Mouse (Mus musculus) adrenal gland (tissue): ENCODE measurements around the gene Fbxw8.

Experiments used
- intact Hi-C: fragments of 180-260 bp; cut with DNase I; formaldehyde crosslinking; loops from one replicate; pipeline ENCODE4 v1.15.1; 2025
- long read RNA-seq, 2 experiments: library from polyadenylated mRNA; unstranded; transcript quantifications; one replicate each; pipeline ENCODE4 v2.0.0; 2020; ENCODE audit warnings: borderline replicate concordance in 1 of 2; ENCODE audit not compliant: insufficient replicate concordance in 1 of 2

The Fbxw8 gene
- long read RNA-seq, experiment 1, partial matches to known transcripts, result 5 of 10 reads
- long read RNA-seq, experiment 1, other reads (novel, unspliced or antisense), result 5 of 10 reads
- long read RNA-seq, experiment 2, partial matches to known transcripts, result 2 of 5 reads
- long read RNA-seq, experiment 2, other reads (novel, unspliced or antisense), result 3 of 5 reads

GRCm38 (mm10) chr5:118154839-118155564, at the start of gene Fbxw8:
Fbxw8 (minus strand) TSS chr5:118155464.
- intact Hi-C loops, result loop anchor here (5.0 kb wide), 1 partner anchor 92 kb away; the partner anchor contains the start of genes 2410131K14Rik and Rnft2

GRCm38 (mm10) chr5:118204675-118205440, 49.6 kb upstream of the Fbxw8 start:
- intact Hi-C loops, result no loop called here

GRCm38 (mm10) chr5:118199670-118200069, 44.4 kb upstream of the Fbxw8 start:
- intact Hi-C loops, result no loop called here

DNA sequence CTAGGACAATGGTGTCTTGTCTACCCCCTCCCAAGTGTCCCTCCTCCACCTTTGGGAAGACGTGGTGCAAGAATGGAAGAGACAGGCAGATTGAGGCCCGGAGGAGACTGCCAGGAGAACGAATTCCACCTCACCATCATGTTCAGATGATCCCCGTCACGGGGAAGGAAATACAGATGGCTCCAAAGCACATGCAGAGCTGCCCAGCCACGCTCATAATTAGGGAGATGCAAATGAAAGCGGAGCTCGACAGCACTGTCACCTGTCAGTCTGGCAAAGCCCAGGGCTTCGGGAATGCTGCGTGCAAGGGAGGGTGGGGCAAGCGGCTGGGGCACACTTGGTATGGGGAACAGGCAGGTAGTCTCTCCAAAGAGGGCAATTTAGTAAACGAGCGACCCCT, 42.2 kb upstream of the Fbxw8 start:
- intact Hi-C loops, result no loop called here

GRCm38 (mm10) chr5:118192221-118192620, 37.0 kb upstream of the Fbxw8 start:
- intact Hi-C loops, result no loop called here

DNA sequence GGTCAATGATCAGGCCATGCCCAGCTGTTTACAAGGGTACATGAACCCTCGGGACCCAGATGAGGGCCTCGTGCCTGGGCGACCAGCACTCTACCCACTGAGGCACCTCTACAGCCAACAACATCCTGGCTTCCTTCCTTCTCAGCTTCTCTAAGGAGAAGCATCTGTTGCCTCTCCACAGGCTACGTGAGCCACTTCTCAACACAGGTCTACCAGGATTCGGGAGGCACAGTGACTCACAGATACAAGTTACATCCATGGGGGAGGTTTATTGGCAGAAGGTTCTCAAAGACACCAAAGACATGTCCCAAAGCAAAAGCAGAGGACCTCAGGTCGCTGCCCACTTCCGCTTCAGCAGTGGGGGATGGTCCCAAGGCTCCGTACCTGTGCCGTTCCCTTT, 35.2 kb upstream of the Fbxw8 start:
- intact Hi-C loops, result no loop called here

GRCm38 (mm10) chr5:118188356-118188755, 33.1 kb upstream of the Fbxw8 start:
- intact Hi-C loops, result no loop called here

DNA sequence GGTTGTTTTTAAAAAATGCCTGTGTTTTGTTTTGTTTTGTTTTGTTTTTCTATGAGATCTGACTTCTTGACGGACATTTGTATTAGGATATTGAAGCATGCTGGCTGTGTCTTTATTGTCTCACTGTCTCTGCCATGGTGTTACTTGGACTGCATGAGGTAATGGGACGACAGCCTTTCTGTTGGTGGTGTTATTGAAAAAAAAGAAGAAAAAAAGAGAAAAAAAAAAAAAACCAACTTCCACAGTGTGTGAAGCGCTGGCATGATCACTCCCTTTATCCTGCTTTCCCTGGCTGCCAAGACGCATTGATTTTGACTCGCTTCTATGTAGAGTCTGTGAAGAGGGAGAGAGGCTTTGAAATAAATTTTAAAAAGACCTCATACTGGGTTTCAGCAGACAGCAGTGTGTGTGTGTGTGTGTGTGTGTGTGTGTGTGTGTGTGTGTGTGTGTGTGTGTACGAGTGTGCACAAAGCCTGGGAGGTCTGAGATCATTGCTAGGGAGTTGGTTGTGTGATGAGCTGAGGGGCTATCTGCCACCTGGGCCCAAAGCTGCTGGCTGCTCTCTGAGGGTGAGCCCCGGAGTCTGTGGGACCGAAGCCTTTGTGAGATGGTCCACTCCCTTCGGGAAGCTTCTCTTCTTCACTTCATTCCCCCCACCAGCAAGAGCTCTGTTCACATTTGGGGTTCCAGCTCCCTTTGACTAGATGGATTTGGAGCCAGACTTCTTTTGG, 31.8 kb upstream of the Fbxw8 start:
- intact Hi-C loops, result no loop called here

DNA sequence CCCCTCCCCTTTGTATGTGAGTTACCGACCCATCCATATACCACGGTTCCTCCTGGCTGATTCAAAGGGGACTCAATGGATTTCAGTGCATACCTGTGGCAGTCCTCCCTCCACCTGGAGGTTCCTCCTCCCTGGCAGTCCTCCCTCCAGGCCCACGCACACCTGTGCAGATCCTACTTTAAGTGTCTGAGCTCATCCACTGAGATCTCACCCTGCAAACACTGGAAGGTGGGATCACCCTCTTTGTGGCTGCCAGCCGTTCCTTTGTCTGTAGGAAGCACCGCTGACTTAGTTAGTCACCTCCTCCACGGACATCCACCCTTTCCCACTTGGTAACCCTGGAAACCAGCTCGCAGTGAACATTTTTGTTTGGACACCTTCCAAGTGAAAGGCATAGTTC, 22.4 kb upstream of the Fbxw8 start:
- intact Hi-C loops, result no loop called here

DNA sequence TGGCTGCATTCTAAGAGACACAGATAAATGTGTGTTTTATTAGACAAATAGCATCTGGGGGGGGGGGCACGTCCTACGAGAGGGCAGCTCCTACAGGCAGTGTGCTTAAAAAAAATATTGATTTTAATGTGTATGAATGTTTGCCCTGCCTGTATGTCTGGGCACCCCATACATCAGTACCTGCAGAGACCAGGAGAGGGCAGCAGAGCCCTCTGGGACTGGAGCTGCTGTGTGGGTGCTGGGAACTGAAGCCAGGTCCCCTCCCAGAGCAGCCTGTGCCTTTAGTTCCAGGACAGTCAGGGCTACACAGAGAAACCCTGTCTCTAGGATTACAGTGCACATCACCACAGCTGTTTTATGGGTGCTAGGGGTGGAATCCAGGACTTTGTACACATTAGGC, 19.9 kb upstream of the Fbxw8 start:
- intact Hi-C loops, result no loop called here

GRCm38 (mm10) chr5:118174310-118175009, 19.2 kb upstream of the Fbxw8 start:
- intact Hi-C loops, result no loop called here

- intact Hi-C loops, result no loop called here
These were observed 16.9 kb upstream of the Fbxw8 start for GRCm38 (mm10) chr5:118172078-118172723.

DNA sequence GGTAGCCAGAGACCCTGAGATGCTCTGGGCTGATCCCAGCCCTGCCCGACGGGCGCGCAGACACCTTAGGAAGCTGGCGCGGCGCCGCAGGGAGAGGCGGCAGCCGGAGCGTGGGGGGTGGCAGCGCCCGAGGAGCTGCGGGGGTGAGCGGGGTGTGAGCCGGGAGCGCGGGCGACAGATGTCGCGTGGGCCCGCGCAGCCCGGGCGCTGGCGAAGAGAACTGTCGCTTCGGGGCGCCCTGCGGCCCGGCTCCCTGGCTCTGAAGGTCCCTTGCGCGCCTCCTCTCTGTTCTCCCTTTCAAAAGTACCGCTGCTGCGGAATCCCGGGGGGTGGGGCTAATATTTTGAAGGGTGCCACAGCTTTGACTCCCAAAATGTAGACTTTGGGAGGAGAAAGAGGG, 16.4 kb upstream of the Fbxw8 start:
- intact Hi-C loops, result no loop called here

DNA sequence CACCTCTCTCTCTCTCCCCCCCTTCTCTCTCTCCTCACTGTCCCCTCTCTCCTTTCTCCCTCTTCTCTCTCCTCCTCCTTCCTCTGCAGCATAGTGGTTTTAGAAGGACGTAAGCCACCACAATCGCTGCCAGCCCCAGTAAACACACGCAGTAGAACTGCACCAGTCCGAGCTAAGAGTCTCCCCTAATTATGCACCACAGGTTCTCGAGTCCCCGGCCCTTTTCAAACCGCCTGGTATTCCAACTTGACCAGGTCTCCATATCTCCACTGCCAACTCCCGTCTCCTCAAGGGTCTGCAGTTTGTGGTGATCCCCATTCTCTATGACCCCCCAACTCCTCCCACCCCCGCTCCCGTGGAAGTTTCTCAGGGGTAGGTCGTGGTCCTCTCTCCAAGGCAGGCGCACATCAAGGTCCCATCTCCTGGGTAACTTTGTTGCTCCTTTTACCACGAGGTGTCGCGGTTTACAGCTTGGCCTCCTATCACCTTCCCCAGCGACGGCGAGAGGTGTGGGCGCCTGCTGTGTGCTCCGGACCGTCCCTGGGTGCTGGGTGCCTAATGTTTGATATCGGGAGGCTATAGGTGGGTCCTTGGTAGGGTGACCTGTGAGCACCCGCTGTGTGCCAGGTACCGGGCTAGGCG, 15.7 kb upstream of the Fbxw8 start:
- intact Hi-C loops, result no loop called here

GRCm38 (mm10) chr5:118169222-118170221, 14.3 kb upstream of the Fbxw8 start:
- intact Hi-C loops, result no loop called here

DNA sequence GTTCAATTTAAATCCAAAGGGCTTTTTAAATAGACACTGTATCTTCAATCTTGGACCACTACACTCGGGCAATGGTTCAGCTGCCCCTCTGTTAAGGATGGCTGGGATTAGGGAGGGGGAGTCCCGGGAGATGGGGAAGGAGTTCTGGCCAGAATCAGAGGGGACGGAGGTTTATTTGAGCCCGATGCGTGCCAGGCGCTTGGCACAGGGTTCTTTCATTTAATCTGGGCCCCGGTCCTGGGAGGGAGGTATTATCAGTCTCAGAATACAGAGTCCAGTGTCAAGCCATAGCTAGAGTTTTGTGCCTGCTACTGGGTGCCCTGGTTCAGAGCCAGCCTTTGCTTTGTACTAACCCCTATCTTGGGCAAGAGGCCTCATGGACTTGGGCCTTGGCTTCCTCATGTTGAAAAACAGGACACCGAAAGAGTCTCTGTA, 12.3 kb upstream of the Fbxw8 start:
- intact Hi-C loops, result no loop called here

DNA sequence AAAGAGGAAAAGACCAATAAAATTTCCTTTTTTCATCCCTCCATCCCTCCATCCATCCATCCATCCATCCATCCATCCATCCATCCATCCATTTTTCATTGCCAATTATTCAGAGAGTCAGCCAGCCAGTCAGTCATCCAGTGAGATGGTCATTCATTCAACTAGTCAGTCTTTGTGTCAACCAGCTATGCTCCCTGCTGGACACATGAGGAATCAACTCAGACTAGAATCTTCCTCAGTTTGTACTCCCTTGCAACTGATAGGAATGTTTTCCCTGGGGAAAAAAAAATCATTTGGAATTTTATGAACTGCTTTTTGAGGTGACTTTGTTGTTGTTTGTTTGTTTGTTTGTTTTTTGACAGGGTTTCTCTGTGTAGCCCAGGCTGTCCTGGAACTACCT, 10.2 kb upstream of the Fbxw8 start:
- intact Hi-C loops, result no loop called here

- intact Hi-C loops, result no loop called here
These were observed 9.3 kb upstream of the Fbxw8 start, which contains the start of gene Hrk for GRCm38 (mm10) chr5:118164581-118164980. Hrk (plus strand) TSS chr5:118164648.

DNA sequence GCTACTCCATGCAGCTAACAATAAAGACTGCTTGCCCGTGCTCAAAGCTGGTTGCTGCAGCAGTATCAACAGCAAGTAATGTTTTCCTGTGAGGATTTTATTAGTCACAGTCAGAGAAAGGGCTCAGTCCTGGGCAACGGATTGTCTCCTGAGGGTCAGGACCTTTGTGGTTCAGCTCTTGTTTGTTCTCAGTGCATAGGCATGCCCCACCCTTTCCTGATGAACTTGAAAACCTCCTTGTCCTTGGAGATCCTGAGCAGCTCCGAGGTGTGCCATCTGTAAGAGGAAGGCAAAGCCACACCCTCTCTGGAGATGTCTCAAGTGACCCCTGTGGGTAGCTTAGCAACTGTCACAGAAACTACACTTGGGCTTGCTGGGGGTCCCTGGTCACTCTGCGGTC, 5.4 kb upstream of the Fbxw8 start:
- intact Hi-C loops, result no loop called here
